Mouse (Mus musculus) liver, adult 2 months (tissue): ENCODE measurements around the gene Arg2. TPM values are rescaled to one million over a fixed set of nuclear protein-coding genes. Genes with fewer than 3 reads are reported as not detected.
"Not testable (repeated sequence)": the region's sequence is repeated elsewhere in the genome, so short reads cannot be mapped to it uniquely, and the experiment has no call there.

Experiments
- DNase-seq: peaks from one replicate; pipeline ENCODE4 v3.0.0-alpha.2; 2011; ENCODE audit warnings: low read depth, low spot score; ENCODE audit errors: extremely low read depth
- H3K27ac ChIP-seq: fragments of 200-500 bp; replicated peaks from 2 replicates; pipeline ENCODE4 v1.5.1; 2012; ENCODE audit warnings: low read depth, mild to moderate bottlenecking, control low read depth, inconsistent platforms, low read length; ENCODE audit not compliant: insufficient read depth
- H3K27me3 ChIP-seq: fragments of 200-500 bp; 2 replicates; pipeline ENCODE4 v1.6.1; 2012; ENCODE audit warnings: mild to moderate bottlenecking, moderate library complexity, low read length, inconsistent platforms; ENCODE audit not compliant: control insufficient read depth, insufficient read depth
- H3K36me3 ChIP-seq: fragments of 200-500 bp; 2 replicates; pipeline ENCODE4 v1.6.1; 2012; ENCODE audit warnings: low read length, inconsistent platforms; ENCODE audit not compliant: control insufficient read depth, insufficient read depth
- H3K4me1 ChIP-seq: fragments of 200-500 bp; 2 replicates; pipeline ENCODE4 v1.6.1; 2011; ENCODE audit warnings: low read length; ENCODE audit not compliant: control insufficient read depth, insufficient read depth
- H3K4me3 ChIP-seq: fragments of 200-500 bp; 2 replicates; pipeline ENCODE4 v1.5.1; 2011; ENCODE audit warnings: low read depth, mild to moderate bottlenecking, control low read depth, low read length, moderate library complexity; ENCODE audit not compliant: insufficient read depth
- H3K79me2 ChIP-seq: fragments of 200-500 bp; 2 replicates; pipeline ENCODE4 v1.6.1; 2012; ENCODE audit warnings: inconsistent platforms, mild to moderate bottlenecking, low read length, moderate library complexity; ENCODE audit not compliant: control insufficient read depth, insufficient read depth
- H3K9ac ChIP-seq: fragments of 200-500 bp; 2 replicates; pipeline ENCODE4 v1.6.1; 2012; ENCODE audit warnings: low read depth, mild to moderate bottlenecking, control low read depth, inconsistent platforms, low read length
- CTCF ChIP-seq: fragments of 200-500 bp; IDR thresholded peaks from 2 replicates; pipeline ENCODE4 v1.5.1; 2011; ENCODE audit warnings: low read depth, low read length, control low read depth
- POLR2A ChIP-seq: fragments of 200-500 bp; IDR thresholded peaks from 2 replicates; pipeline ENCODE4 v1.6.1; 2011; ENCODE audit warnings: low read length, control low read depth; ENCODE audit not compliant: insufficient read depth; ENCODE audit errors: extremely low read depth
- WGBS: fragments of 180-500 bp; shearing (Covaris S2); methylation state at CpG from one replicate; pipeline ENCODE4 v1.1.7; 2018; 5-methylcytosine and 5-hydroxymethylcytosine counted together
- polyA plus RNA-seq: library from polyadenylated mRNA; depleted of rRNA; stranded (reverse); fragments of >200 nt; gene quantifications from 2 replicates; pipeline ENCODE4 v1.2.3, GENCODE M21; 2012
- total RNA-seq: library from RNA; depleted of rRNA; stranded (reverse); fragments of >200 nt; gene quantifications from 2 replicates; pipeline ENCODE4 v1.2.3, GENCODE M21; 2014

Gene Arg2
- total and polyA plus RNA-seq, 2 experiments, result 0.46 TPM; not detected in 1

DNA sequence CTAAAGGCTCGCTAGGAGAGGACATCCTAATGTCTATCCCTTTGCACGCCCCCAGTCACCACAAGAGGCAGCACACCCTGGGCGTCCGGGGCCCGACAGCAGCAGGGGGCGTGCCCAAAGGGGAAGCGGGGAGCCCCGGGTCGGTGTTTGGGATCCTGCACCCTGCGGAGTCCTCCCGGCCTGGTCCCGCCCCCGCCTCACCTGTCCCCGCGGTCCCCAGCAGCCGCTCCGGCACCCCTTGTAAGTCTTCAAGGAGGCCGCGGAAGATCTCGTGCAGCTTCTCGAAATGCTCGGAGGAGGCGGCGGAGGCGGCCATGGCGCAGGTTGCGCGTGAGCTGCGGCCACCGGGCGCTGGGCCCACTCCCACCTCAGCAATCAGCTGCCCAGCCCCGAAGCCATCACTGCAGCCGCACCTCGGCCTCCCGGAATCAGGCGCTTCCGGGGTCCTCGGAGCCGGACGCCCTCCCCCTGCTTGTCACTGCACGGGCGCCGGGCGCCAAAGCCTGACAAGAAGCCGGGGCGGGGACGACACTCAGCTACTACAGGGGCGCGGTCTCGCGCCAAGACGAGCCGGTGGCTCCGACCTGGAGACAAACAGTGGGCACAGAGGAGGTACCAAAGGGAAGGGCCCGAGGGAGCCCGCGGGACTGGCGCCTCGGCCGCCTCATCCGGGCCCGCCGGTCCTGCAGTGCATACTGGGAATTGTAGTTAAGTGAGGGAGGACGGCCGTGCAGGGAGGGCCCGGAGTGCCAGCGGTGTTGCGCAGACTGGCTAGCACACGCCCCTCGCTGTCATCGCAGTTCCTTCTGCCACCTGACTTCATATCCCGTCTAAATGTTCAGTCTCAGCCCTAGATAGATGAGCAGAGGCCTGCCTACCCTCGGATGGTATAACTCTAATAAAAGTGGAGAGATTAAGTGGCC, 41.7 kb downstream of the Arg2 start, which contains the start of gene Vti1b:
Gene Vti1b (minus strand): TSS at position 649 of the 923 bp plus-strand sequence.
- Histone ChIP-seq H3K27me3 (no peaks in the 10 kb centered on the region), H3K4me1 (peaks cover 9% of the 10 kb centered on the region), H3K36me3 (peaks cover 11% of the 10 kb centered on the region), H3K9ac (peak within 1 kb of the TSS; percentile 87), H3K27ac (peak within 1 kb of the TSS; percentile 99), H3K79me2 (peaks cover 13% of the 10 kb centered on the region), H3K4me3 (peak within 1 kb of the TSS; percentile 98)
- WGBS, result under 1% methylated on average over 73 of the region's 73 CpGs
- DNase-seq, result peak; percentile 85
- peak; percentile 59 for TF ChIP-seq CTCF
- peak; percentile 58; the same call in 1 of the 2 replicates for TF ChIP-seq POLR2A

DNA sequence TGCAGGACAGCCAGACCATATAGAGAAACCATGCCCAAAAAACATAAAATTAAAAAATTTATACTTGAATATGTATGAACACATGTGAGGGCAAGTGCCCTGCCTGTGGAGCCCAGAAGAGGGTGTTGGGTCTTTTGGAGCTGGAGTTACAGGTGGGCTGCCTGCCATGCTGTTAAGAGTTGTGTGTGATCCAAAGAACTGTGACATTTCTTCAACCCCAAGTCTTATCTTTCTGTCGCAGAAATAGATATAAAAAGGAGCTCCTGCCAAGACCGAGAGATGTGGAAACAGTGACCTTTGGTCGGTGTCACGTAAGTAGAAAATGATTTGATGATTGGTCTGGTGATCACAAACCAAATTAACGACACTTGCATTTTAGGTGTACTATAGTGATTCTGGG, 43.1 kb downstream of the Arg2 start:
- TF ChIP-seq CTCF (peak; percentile 1; the same call in 1 of the 2 replicates), POLR2A (no peak)
- DNase-seq, result peak; percentile 95

DNA sequence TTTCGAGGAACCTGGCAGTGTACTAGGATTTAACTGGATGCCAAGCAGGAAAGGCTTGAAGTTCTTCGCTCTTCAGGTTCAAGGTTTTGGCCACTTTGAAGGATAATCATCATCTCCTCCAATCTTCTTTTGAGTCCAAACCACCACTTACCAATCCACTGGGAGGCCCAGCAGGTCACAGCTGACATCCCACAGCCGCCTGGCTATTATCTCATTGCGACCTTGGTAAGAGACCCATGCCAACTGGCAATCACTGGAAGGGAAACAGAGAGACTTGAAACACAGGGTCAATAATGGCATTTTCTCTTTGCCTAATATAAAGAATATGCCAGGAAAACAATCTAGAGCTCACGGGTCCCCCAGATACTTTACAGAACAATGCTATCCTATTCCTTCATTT, 45.4 kb downstream of the Arg2 start:
- Histone ChIP-seq H3K36me3 (peaks cover 20% of the 10 kb centered on the region), H3K79me2 (peaks cover 9% of the 10 kb centered on the region), H3K4me3 (no peak overlapping the region), H3K9ac (no peak overlapping the region), H3K27me3 (no peaks in the 10 kb centered on the region), H3K27ac (no peak overlapping the region), H3K4me1 (peaks cover 9% of the 10 kb centered on the region)
- TF ChIP-seq CTCF, result no peak
- TF ChIP-seq POLR2A, result no peak
- WGBS, result 58% methylated on average over 5 of the region's 5 CpGs
- DNase-seq, result peak; percentile 52

More for the DNA sequence above, 43.1 kb downstream of the Arg2 start:
- Histone ChIP-seq H3K4me1 (peaks cover 9% of the 10 kb centered on the region), H3K27me3 (no peaks in the 10 kb centered on the region), H3K36me3 (peaks cover 17% of the 10 kb centered on the region), H3K79me2 (peaks cover 13% of the 10 kb centered on the region), H3K27ac (peak overlapping the region; percentile 46), H3K4me3 (no peak overlapping the region), H3K9ac (no peak overlapping the region)
- 25% methylated on average over 5 of the region's 5 CpGs for WGBS

DNA sequence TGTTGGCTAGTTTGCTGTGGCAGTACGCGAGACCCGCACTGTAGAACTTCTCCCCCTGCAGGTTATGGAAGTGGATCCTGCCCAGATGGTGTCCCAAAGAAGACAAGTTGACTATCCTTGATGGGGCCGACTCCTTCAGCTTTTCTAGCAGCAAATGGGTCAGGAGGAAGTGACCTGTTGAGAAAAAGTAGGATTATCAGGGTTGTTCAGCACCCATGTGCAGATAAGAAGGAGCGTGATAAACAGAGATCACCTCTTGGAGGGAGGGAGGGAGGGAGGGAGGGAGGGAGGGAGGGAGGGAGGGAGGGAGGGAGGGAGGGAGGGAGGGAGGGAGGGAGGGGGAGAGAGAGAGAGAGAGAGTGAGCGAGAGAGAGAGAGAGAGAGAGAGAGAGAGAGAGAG, 54.6 kb downstream of the Arg2 start:
- peaks cover 54% of the 10 kb centered on the region for H3K36me3 ChIP-seq
- not testable (repeated sequence) for H3K4me3 ChIP-seq, H3K27ac ChIP-seq, H3K4me1 ChIP-seq, H3K79me2 ChIP-seq, H3K9ac ChIP-seq, DNase-seq, H3K27me3 ChIP-seq
- 95% methylated on average over 5 of the region's 6 CpGs for WGBS

- WGBS, result 2% methylated on average over 18 of the region's 18 CpGs
- H3K27ac ChIP-seq, result peak overlapping the region; percentile 71
- no peak for TF ChIP-seq POLR2A
- TF ChIP-seq CTCF, result no peak
- peak; percentile 94 for DNase-seq
- H3K4me3 ChIP-seq, result peak overlapping the region; percentile 76
- peak overlapping the region; percentile 56 for H3K9ac ChIP-seq
- peaks cover 5% of the 10 kb centered on the region; the same call in 1 of the 2 replicates for H3K79me2 ChIP-seq
- peaks cover 11% of the 10 kb centered on the region for H3K4me1 ChIP-seq
- no peaks in the 10 kb centered on the region for H3K27me3 ChIP-seq
- peaks cover 21% of the 10 kb centered on the region for H3K36me3 ChIP-seq
Measured at GRCm38 (mm10) chr12:79190931-79191673, 60.5 kb downstream of the Arg2 start.
